Mouse (Mus musculus): ENCODE measurements around the gene Mcm2.

- no peak for TF ChIP-seq CTCF (IDR thresholded peaks at IDR 0.05; ENCODE audit: low read depth)
- no peak for TF ChIP-seq EP300 (optimal IDR thresholded peaks at IDR 0.05)
These were observed 41.7 kb upstream of the Mcm2 start for GRCm38 (mm10) chr6:88940090-88940916.

Data from stomach, postnatal 0 days (tissue).